Mouse (Mus musculus): ENCODE data around the gene Serpina3b.

DNA sequence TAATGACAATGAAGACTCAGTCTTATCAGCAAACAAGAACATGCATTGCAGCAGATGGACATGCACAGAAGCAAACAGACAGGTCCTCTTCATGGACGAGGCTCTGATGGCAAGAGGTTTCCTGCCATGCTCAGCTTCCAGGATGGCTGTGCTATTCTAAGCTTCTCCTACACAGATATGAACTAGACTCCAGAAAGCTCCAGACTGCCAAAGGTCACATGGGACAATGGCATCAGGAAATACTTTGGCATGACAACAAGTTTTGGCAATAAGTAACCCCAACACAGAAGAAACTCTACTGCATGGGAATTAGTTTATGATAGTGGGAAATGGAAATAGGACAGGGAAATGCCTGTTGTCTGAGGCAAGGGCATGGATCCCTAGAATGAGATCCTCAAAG lies 15.5 kb downstream of the Serpina3b start:
- no peak for TF ChIP-seq EP300 (optimal IDR thresholded peaks at IDR 0.05)
- TF ChIP-seq CTCF (IDR thresholded peaks at IDR 0.05; ENCODE audit: low read depth) = no peak
